Mouse (Mus musculus) brain, embryonic 14.5 days (tissue): ENCODE results near the gene Ttc22.

Experiments used
- CTCF ChIP-seq: fragments of 200-500 bp; IDR thresholded peaks from 2 replicates; pipeline ENCODE4 v1.5.1; 2012; ENCODE audit warnings: inconsistent platforms, mild to moderate bottlenecking, moderate library complexity, borderline replicate concordance; ENCODE audit not compliant: insufficient read depth, insufficient read length; ENCODE audit errors: extremely low read depth
- POLR2A ChIP-seq: fragments of 200-500 bp; IDR thresholded peaks from 2 replicates; pipeline ENCODE4 v1.6.1; 2012; ENCODE audit warnings: mild to moderate bottlenecking, inconsistent platforms, borderline replicate concordance; ENCODE audit not compliant: poor library complexity, insufficient read depth, insufficient read length, severe bottlenecking; ENCODE audit errors: extremely low read depth

- TF ChIP-seq CTCF (no peak), POLR2A (no peak)
Observed at GRCm38 (mm10) chr4:106582428-106583153, 39.6 kb upstream of the Ttc22 start.
